Mouse (Mus musculus) heart, postnatal 0 days (tissue): Measurements from ENCODE around the gene Btbd3. TPM values are rescaled to one million over a fixed set of nuclear protein-coding genes. Genes with fewer than 3 reads are reported as not detected.

ENCODE experiments used
- ATAC-seq: fragments of 200-750 bp; cut with Nextera tagmentation; 2 replicates; pipeline ENCODE4 v1.8.0; 2017; ENCODE audit warnings: low read depth, moderate number of reproducible peaks, moderate library complexity; ENCODE audit not compliant: insufficient read depth
- DNase-seq: peaks from one replicate; pipeline ENCODE4 v3.0.0-alpha.2; 2016; ENCODE audit warnings: low spot score
- H3K27ac ChIP-seq: fragments of 300-500 bp; sonication (generic); 2 replicates; pipeline ENCODE4 v1.5.1; 2014; ENCODE audit warnings: low read depth, mild to moderate bottlenecking
- H3K27me3 ChIP-seq: fragments of 300-500 bp; sonication (generic); 2 replicates; pipeline ENCODE4 v1.6.1; 2014; ENCODE audit warnings: low read length, mixed read lengths; ENCODE audit not compliant: control insufficient read depth, insufficient read depth
- H3K36me3 ChIP-seq: fragments of 300-500 bp; sonication (generic); replicated peaks from 2 replicates; pipeline ENCODE4 v1.6.1; 2014; ENCODE audit warnings: low read length, mixed read lengths; ENCODE audit not compliant: control insufficient read depth, insufficient read depth
- H3K4me1 ChIP-seq: fragments of 300-500 bp; sonication (generic); 2 replicates; pipeline ENCODE4 v1.6.1; 2014; ENCODE audit warnings: antibody characterized with exemption; ENCODE audit not compliant: control insufficient read depth, insufficient read depth
- H3K4me2 ChIP-seq: fragments of 300-500 bp; sonication (generic); 2 replicates; pipeline ENCODE4 v1.6.1; 2014; ENCODE audit warnings: low read depth, mild to moderate bottlenecking, low read length, moderate library complexity
- H3K4me3 ChIP-seq: fragments of 300-500 bp; sonication (generic); 2 replicates; pipeline ENCODE4 v1.5.1; 2014; ENCODE audit warnings: low read depth, low read length
- H3K9ac ChIP-seq: fragments of 300-500 bp; sonication (generic); replicated peaks from 2 replicates; pipeline ENCODE4 v1.6.1; 2014; ENCODE audit warnings: low read depth, low read length, mixed read lengths
- H3K9me3 ChIP-seq: fragments of 300-500 bp; sonication (generic); replicated peaks from 2 replicates; pipeline ENCODE4 v1.6.1; 2016; ENCODE audit warnings: low read length; ENCODE audit not compliant: control insufficient read depth
- CTCF ChIP-seq: IDR thresholded peaks from 2 replicates; pipeline ENCODE4 v1.5.1; 2016; ENCODE audit warnings: antibody characterized with exemption, control low read depth, low read depth
- EP300 ChIP-seq: IDR thresholded peaks from 2 replicates; pipeline ENCODE4 v1.6.1; 2016; ENCODE audit warnings: antibody characterized with exemption, low read depth
- WGBS: fragments of 180-500 bp; shearing (Covaris S2); extraction: QIAGEN DNeasy Blood & Tissue Kit; methylation state at CpG from one replicate; pipeline ENCODE4 v1.1.7; 2014; 5-methylcytosine and 5-hydroxymethylcytosine counted together
- polyA plus RNA-seq: library from polyadenylated mRNA; unstranded; fragments of >200 nt; fragmentation: Nextera tagmentation; extraction: Ambion mirVana; gene quantifications from 2 replicates; pipeline ENCODE4 v1.2.1, GENCODE M21; 2015
- total RNA-seq: library from RNA; depleted of rRNA; stranded (reverse); fragments of >200 nt; gene quantifications from 2 replicates; pipeline ENCODE4 v1.2.3, GENCODE M21; 2014; ENCODE audit warnings: low replicate concordance

Btbd3 gene
- total and polyA plus RNA-seq, 2 experiments from 2014 or later: 8.5 to 18.7 TPM

GRCm38 (mm10) chr2:138482541-138482940 is 226.2 kb downstream of the Btbd3 start:
- no peak for ATAC-seq
- no peaks in the 10 kb centered on the region for H3K4me1 ChIP-seq
- H3K27me3 ChIP-seq: no peaks in the 10 kb centered on the region
- no peak overlapping the region for H3K9ac ChIP-seq
- H3K9me3 ChIP-seq: no peaks in the 10 kb centered on the region
- no peak overlapping the region for H3K27ac ChIP-seq
- 58% methylated on average over 3 of the region's 3 CpGs for WGBS
- no peak for DNase-seq
- H3K4me2 ChIP-seq: no peak overlapping the region
- H3K36me3 ChIP-seq: no peaks in the 10 kb centered on the region
- no peak for TF ChIP-seq CTCF
- no peak for TF ChIP-seq EP300
- no peak overlapping the region for H3K4me3 ChIP-seq

GRCm38 (mm10) chr2:138484871-138485270 is 228.5 kb downstream of the Btbd3 start:
- Histone ChIP-seq H3K9me3 (no peaks in the 10 kb centered on the region), H3K4me2 (no peak overlapping the region), H3K27me3 (no peaks in the 10 kb centered on the region), H3K27ac (no peak overlapping the region), H3K9ac (no peak overlapping the region), H3K36me3 (no peaks in the 10 kb centered on the region), H3K4me1 (no peaks in the 10 kb centered on the region), H3K4me3 (no peak overlapping the region)
- TF ChIP-seq CTCF: no peak
- TF ChIP-seq EP300: no peak
- DNase-seq (no peak), ATAC-seq (no peak)
- WGBS: 69% methylated on average over 4 of the region's 4 CpGs

- WGBS: 62% methylated on average over 2 of the region's 2 CpGs
- H3K4me1 ChIP-seq: no peaks in the 10 kb centered on the region
Measured at GRCm38 (mm10) chr2:138490688-138491405, 234.5 kb downstream of the Btbd3 start.

GRCm38 (mm10) chr2:138492176-138492575 is 235.8 kb downstream of the Btbd3 start:
- Histone ChIP-seq H3K4me3 (no peak overlapping the region), H3K4me2 (no peak overlapping the region), H3K9ac (no peak overlapping the region), H3K36me3 (no peaks in the 10 kb centered on the region), H3K27me3 (no peaks in the 10 kb centered on the region), H3K9me3 (no peaks in the 10 kb centered on the region), H3K4me1 (no peaks in the 10 kb centered on the region), H3K27ac (no peak overlapping the region)
- TF ChIP-seq CTCF: no peak
- no peak for TF ChIP-seq EP300
- DNase-seq (no peak), ATAC-seq (no peak)

More at GRCm38 (mm10) chr2:138490688-138491405, 234.5 kb downstream of the Btbd3 start:
- Histone ChIP-seq H3K27me3 (no peaks in the 10 kb centered on the region), H3K9ac (no peak overlapping the region), H3K27ac (no peak overlapping the region), H3K4me2 (no peak overlapping the region), H3K4me3 (no peak overlapping the region), H3K36me3 (no peaks in the 10 kb centered on the region), H3K9me3 (no peaks in the 10 kb centered on the region)
- no peak for TF ChIP-seq CTCF
- TF ChIP-seq EP300: no peak
- ATAC-seq (no peak), DNase-seq (no peak)

GRCm38 (mm10) chr2:138503866-138504380 is 247.6 kb downstream of the Btbd3 start:
- TF ChIP-seq EP300 (no peak), CTCF (no peak)
- Histone ChIP-seq H3K9me3 (no peaks in the 10 kb centered on the region), H3K27ac (no peak overlapping the region), H3K4me2 (no peak overlapping the region), H3K4me1 (no peaks in the 10 kb centered on the region), H3K36me3 (no peaks in the 10 kb centered on the region), H3K9ac (no peak overlapping the region), H3K27me3 (no peaks in the 10 kb centered on the region), H3K4me3 (no peak overlapping the region)
- WGBS: 67% methylated on average over 12 of the region's 12 CpGs
- ATAC-seq (no peak), DNase-seq (no peak)

DNA sequence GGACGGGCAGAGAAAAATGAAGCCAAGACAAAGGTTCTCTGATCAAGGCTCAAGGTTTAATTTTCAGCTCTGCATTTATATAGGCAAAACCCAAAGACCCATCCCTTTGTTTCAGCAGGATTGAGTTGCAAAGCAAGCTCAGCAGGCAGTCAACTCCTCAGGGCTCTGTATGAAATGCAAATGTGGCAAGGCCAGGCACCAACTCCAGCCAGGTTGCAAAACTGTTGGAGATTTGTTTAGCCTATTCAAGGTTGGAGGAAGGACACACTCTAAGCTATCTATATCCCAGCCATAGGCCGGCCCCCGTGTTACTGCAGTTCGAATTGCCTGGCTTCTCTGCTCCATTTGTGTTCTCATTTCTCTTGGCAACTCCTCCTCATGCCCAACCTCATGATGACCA is 259.2 kb downstream of the Btbd3 start:
- no peaks in the 10 kb centered on the region for H3K27me3 ChIP-seq
- ATAC-seq (no peak), DNase-seq (no peak)
- H3K4me3 ChIP-seq: no peak overlapping the region
- no peaks in the 10 kb centered on the region for H3K4me1 ChIP-seq
- no peak overlapping the region for H3K9ac ChIP-seq
- no peaks in the 10 kb centered on the region for H3K9me3 ChIP-seq
- H3K36me3 ChIP-seq: no peaks in the 10 kb centered on the region
- WGBS: 61% methylated on average over 4 of the region's 4 CpGs
- H3K27ac ChIP-seq: no peak overlapping the region
- no peak overlapping the region for H3K4me2 ChIP-seq
- no peak for TF ChIP-seq CTCF
- no peak for TF ChIP-seq EP300
